Mouse (Mus musculus) lung, adult 2 months (tissue): Measurements from ENCODE around the gene Adamtsl1.

Experiments
- CTCF ChIP-seq: fragments of 200-500 bp; IDR thresholded peaks from 2 replicates; pipeline ENCODE4 v1.5.1; 2011; ENCODE audit warnings: mild to moderate bottlenecking, low read length, control low read depth; ENCODE audit not compliant: insufficient read depth
- POLR2A ChIP-seq: fragments of 200-500 bp; IDR thresholded peaks from 2 replicates; pipeline ENCODE4 v1.6.1; 2011; ENCODE audit warnings: low read depth, mild to moderate bottlenecking, control low read depth, low read length, borderline replicate concordance; ENCODE audit errors: extremely low read depth

DNA sequence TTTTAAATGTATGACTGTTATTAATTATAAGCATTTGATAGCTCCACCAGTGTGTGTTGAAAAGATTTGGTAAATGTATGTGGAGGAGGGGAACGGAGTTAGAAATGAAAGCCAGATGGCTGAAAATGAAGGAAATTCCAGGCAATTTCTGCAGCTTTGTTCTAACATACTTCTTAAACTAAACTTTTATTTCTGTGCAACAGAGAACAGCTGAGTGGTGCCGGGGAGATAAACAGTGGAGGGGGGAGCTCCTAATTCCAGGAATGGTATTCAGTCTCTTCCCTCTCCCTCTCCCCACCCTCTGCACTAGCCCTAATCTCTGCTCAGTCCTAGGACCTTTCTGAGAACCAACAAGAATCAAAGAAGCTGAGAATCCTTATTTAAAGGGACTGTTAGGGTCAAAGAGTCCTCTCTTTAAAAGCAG lies 780.9 kb downstream of the Adamtsl1 start:
- TF ChIP-seq CTCF (no peak), POLR2A (no peak)
